1 mouse cellular context compared by ENCODE assay signal in the genomic region with DNA sequence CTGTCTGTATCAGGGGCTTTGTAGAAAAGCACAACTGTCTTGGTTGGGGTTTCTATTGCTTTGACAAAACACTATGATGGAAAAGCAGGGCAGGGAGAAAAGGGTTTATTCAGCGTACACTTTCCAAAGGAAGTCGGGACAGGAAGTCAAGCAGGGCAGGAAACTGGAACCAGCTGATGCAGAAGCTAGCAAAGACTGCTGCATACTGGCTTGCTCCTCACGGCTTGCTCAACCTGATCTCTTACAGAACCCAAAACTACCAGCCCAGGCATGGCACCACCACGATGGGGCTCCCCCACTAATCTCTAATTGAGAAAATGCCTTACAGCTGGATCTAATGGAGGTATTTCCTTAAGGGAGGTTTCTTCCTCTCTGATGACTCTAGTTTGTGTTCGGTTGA.
TF ChIP-seq lines count a peak whose summit lies in the region.

No protein-coding gene starts in this region.

TF ChIP-seq in myocyte, 11 proteins besides CTCF, POLR2A, EP300 and RAD21 (continued from another document):
- TF ChIP-seq TCF3 (IDR thresholded peaks at IDR 0.05; ENCODE audit: insufficient read length, low read depth) (no peak), CEBPB (IDR thresholded peaks at IDR 0.05; ENCODE audit: insufficient read depth, poor library complexity, severe bottlenecking) (no peak), E2F4 (IDR thresholded peaks at IDR 0.05; ENCODE audit: insufficient read depth) (no peak), USF1 (IDR thresholded peaks at IDR 0.05; ENCODE audit: low read depth) (no peak), SRF (IDR thresholded peaks at IDR 0.05; ENCODE audit: control insufficient read depth, insufficient read length, low read depth) (no peak), MAX (IDR thresholded peaks at IDR 0.05; ENCODE audit: low read depth) (no peak), MYOG (IDR thresholded peaks at IDR 0.05; ENCODE audit: control insufficient read depth in 1 of 3, insufficient read depth in 1 of 3, insufficient read length in 2 of 3, low read depth in 2 of 3) (no peak), POLR2AphosphoS2 (IDR thresholded peaks at IDR 0.05; ENCODE audit: insufficient read length, low read depth) (no peak)
